Mouse (Mus musculus): ENCODE results near the gene Daam1.

DNA sequence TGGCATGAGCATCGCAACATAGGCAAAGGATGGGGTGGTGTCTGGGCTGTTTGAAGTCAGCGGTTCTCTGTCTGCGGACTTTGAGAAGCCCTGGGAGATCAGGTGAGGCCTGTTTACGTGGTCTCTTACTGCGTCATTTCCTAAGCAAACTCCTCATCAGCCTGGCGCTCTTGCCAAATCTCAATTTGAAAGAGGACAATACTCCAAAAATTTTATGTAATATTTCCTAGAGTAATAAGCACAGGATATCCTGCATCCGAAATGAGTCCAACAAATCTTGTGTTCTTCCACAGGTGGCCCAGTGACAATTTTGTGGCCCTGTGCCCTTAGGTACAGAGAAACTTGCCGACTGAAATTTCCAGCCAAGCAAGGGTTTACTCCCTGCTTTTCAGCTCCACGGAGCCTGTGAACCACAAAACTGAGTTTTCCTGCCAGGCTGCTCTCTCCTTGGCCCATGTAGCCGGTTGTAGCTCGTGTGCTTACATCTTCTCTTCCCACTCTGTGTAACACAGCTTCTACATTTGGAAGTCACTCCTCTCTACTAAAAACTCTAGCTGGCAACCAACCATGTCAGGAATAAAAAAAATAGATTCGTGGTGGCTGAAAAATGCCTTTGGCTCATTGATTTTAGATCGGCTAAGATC is 183.0 kb downstream of the Daam1 start:
- no peak for TF ChIP-seq TCF3 (IDR thresholded peaks at IDR 0.05; ENCODE audit: insufficient read length, low read depth)
- TF ChIP-seq USF1 (IDR thresholded peaks at IDR 0.05; ENCODE audit: low read depth): no peak
- TF ChIP-seq POLR2A (IDR thresholded peaks at IDR 0.05; ENCODE audit: insufficient read length, low read depth): no peak
- TF ChIP-seq POLR2AphosphoS2 (IDR thresholded peaks at IDR 0.05; ENCODE audit: insufficient read length, low read depth): no peak
- no peak for TF ChIP-seq MYOD1 (IDR thresholded peaks at IDR 0.05; ENCODE audit: control insufficient read depth in 1 of 3, insufficient read length in 2 of 3, low read depth in 2 of 3)
- TF ChIP-seq MYOG (IDR thresholded peaks at IDR 0.05; ENCODE audit: control insufficient read depth in 1 of 3, insufficient read depth in 1 of 3, insufficient read length in 2 of 3, low read depth in 2 of 3): no peak
- TF ChIP-seq MAX (IDR thresholded peaks at IDR 0.05; ENCODE audit: low read depth): no peak
- TF ChIP-seq CEBPB (IDR thresholded peaks at IDR 0.05; ENCODE audit: insufficient read depth, poor library complexity, severe bottlenecking): no peak
- no peak for TF ChIP-seq E2F4 (IDR thresholded peaks at IDR 0.05; ENCODE audit: insufficient read depth)
- TF ChIP-seq TCF12 (IDR thresholded peaks at IDR 0.05; ENCODE audit: insufficient read depth, poor library complexity, severe bottlenecking): no peak
